Comparison of ENCODE assay signal across 8 mouse cellular contexts in genomic region chr17:50510741-50511140, GRCm38 (mm10). TPM values are rescaled to one million over a fixed set of nuclear protein-coding genes. Genes with fewer than 3 reads are reported as not detected.
A peak's percentile ranks its signal among the peaks of the same experiment; 100 is the strongest.
DNase-seq lines count a peak whose midpoint lies in the region; ATAC-seq and TF ChIP-seq lines count a peak whose summit lies in the region.

No protein-coding gene starts in this region.

- no peaks in the 10 kb centered on the region for H3K36me3 ChIP-seq in hindbrain, embryonic 11.5 days (ENCODE audit: control insufficient read depth, insufficient read depth, low read length)
- no peaks in the 10 kb centered on the region for H3K36me3 ChIP-seq in thymus, adult 2 months (ENCODE audit: control insufficient read depth, insufficient read depth, low read length)

- H3K27me3 ChIP-seq in hindbrain, embryonic 11.5 days (ENCODE audit: control insufficient read depth, insufficient read depth, low read length) = no peaks in the 10 kb centered on the region; the same call in 1 of the 2 replicates
- no peaks in the 10 kb centered on the region for H3K27me3 ChIP-seq in thymus, adult 2 months (ENCODE audit: control insufficient read depth, insufficient read depth, low read length)

- intact Hi-C loops in gastrocnemius, adult 2 months (cut with DNase I) = no loop called here

- no peak for TF ChIP-seq CTCF in gastrocnemius, adult 2 months (IDR thresholded peaks at IDR 0.05)
- no peak for TF ChIP-seq CTCF in thymus, adult 2 months (IDR thresholded peaks at IDR 0.05; ENCODE audit: borderline replicate concordance, control insufficient read depth, extremely low read depth, insufficient read depth, low read length, poor library complexity)

- DNase-seq in gastrocnemius, adult 2 months = no peak
- DNase-seq in gastrocnemius, postnatal 25 days = no peak
- DNase-seq in MEL-GATA-1-ER (ENCODE audit: extremely low read depth, low read depth) = peak; percentile 25
- DNase-seq in hindbrain, embryonic 11.5 days (ENCODE audit: low spot score) = no peak
- DNase-seq in cerebellum, postnatal 36 days = no peak
- DNase-seq in thymus, adult 2 months = no peak
- no peak for DNase-seq in kidney, postnatal 4 days

- 0 out of 2 replicates have a peak overlapping the region, but pooled peaks have one; percentile 71 for H3K4me2 ChIP-seq in hindbrain, embryonic 11.5 days (replicated peaks; ENCODE audit: low read depth, low read length)

- peak overlapping the region; percentile 94 for H3K4me3 ChIP-seq in gastrocnemius, adult 2 months
- no peak overlapping the region; the same call in 1 of the 2 replicates for H3K4me3 ChIP-seq in hindbrain, embryonic 11.5 days (ENCODE audit: low read depth, low read length)
- no peak overlapping the region for H3K4me3 ChIP-seq in thymus, adult 2 months (ENCODE audit: control insufficient read depth, insufficient read depth, low read length)

- no peak for TF ChIP-seq POLR2A in thymus, adult 2 months (IDR thresholded peaks at IDR 0.05; ENCODE audit: control insufficient read depth, extremely low read depth, insufficient read depth, low read length, poor library complexity)

- H3K27ac ChIP-seq in gastrocnemius, adult 2 months = peak overlapping the region; percentile 90
- no peak overlapping the region for H3K27ac ChIP-seq in hindbrain, embryonic 11.5 days (ENCODE audit: low read depth, low read length)
- no peak overlapping the region for H3K27ac ChIP-seq in thymus, adult 2 months (ENCODE audit: control insufficient read depth, insufficient read depth, low read length)

- H3K4me1 ChIP-seq in hindbrain, embryonic 11.5 days (replicated peaks; ENCODE audit: control insufficient read depth, insufficient read depth, low read length) = no peaks in the 10 kb centered on the region
- H3K4me1 ChIP-seq in thymus, adult 2 months (replicated peaks; ENCODE audit: control insufficient read depth, insufficient read depth, low read length) = peaks cover 7% of the 10 kb centered on the region

- 88% methylated on average over 1 of the region's 1 CpGs for WGBS in hindbrain, embryonic 11.5 days
- WGBS in thymus, adult 2 months = 49% methylated on average over 1 of the region's 1 CpGs

- ATAC-seq in hindbrain, embryonic 11.5 days (ENCODE audit: low FRiP score) = no peak
- peak; percentile 62 for ATAC-seq in megakaryocyte-erythroid progenitor cell, adult 5-6 weeks (replicated peaks; ENCODE audit: low FRiP score, low TSS enrichment, poor library complexity, severe bottlenecking)

- no peak overlapping the region for H3K9ac ChIP-seq in hindbrain, embryonic 11.5 days (ENCODE audit: low read depth, low read length)

- H3K9me3 ChIP-seq in hindbrain, embryonic 11.5 days (ENCODE audit: control insufficient read depth, low read length) = no peaks in the 10 kb centered on the region

RNA-seq across cellular contexts. Expression of gene Plcl2, which starts 1.5 kb away (rescaled TPM):
- 10 to 100 TPM; 31.0 to 37.2 TPM for total RNA-seq in gastrocnemius, adult 2 months (2021)
- total RNA-seq in gastrocnemius, postnatal 25 days (2021) = 10 to 100 TPM; 27.0 to 32.7 TPM
- 6.7 and 7.2 TPM in 2 replicates for polyA plus RNA-seq in hindbrain, embryonic 11.5 days (2014; fragmentation: Nextera tagmentation; extraction: Ambion mirVana)
- 42.4 and 61.8 TPM in 2 replicates for total RNA-seq in megakaryocyte-erythroid progenitor cell, adult 5-6 weeks (2014; fragmentation: Nextera tagmentation)
- total RNA-seq in megakaryocyte-erythroid progenitor cell, adult 5-6 weeks (2017) = 44.0 and 47.5 TPM in 2 replicates
- polyA plus RNA-seq in thymus, adult 2 months (2012; rRNA removed) = 11.4 and 13.5 TPM in 2 replicates
